In the genomic region with DNA sequence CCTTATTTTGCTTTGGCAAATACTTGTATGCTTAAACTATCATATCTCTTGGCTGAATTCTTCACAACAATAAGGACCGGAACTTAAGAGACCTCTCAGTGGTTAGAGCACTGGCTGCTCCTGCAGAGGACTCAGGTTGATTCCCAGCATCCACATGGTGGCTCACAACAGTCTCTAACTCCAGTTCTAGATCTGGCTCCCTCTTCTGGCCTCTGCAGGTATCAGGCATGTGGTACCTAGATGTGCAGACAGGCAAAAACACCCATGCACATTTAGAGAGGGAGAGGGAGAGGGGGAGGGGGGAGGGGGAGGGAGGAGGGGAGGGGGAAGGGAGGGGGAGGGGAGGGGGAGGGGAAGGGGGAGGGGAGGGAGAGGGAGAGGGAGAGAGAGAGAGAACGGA, we compare ENCODE assay signal across 22 mouse cellular contexts.
DNase-seq lines count a peak whose midpoint lies in the region; TF ChIP-seq lines count a peak whose summit lies in the region.
"Had no signal": no experiment of that assay in that cellular context is flagged by ENCODE, and none has a peak within 500 bp of the region (broad histone marks: within the 10 kb centered on the region; RNA-seq: fewer than 3 reads in every experiment).

No protein-coding gene starts in this region.

- no peak overlapping the region for H3K4me3 ChIP-seq in layer of hippocampus, adult 2 months
- H3K4me3 ChIP-seq: embryonic facial prominence, embryonic 15.5 days; erythroblast, embryonic 14.5 days; forebrain, embryonic 10.5 days; forebrain, embryonic 15.5 days; hindbrain, embryonic 13.5 days; intestine, embryonic 15.5 days had no signal

- peak; percentile 14; the same call in 1 of the 2 replicates for TF ChIP-seq CTCF in layer of hippocampus, adult 2 months (conservative IDR thresholded peaks at IDR 0.05)

- H3K27ac ChIP-seq in layer of hippocampus, adult 2 months: no peak overlapping the region
- H3K27ac ChIP-seq: embryonic facial prominence, embryonic 15.5 days; forebrain, embryonic 10.5 days; forebrain, embryonic 15.5 days; hindbrain, embryonic 13.5 days; intestine, embryonic 15.5 days had no signal

- DNase-seq in layer of hippocampus, adult 2 months (ENCODE audit: low spot score in 2 of 2): no peak
- no peak for DNase-seq in layer of hippocampus, adult 8-10 months (ENCODE audit: low spot score in 2 of 2)
- DNase-seq in A20 (ENCODE audit: low read depth, low spot score) (peak; percentile 26), ES-CJ7 (ENCODE audit: low read depth, low spot score) (peak; percentile 80), ZHBTc4 (ENCODE audit: low read depth, low spot score) (peak; percentile 63)
- DNase-seq in layer of hippocampus, postnatal 10 days (ENCODE audit: low spot score in 2 of 2): no peak
- DNase-seq in urinary bladder, postnatal 14 days (ENCODE audit: low spot score): no peak
- DNase-seq: adrenal gland, adult 8-10 months; B cell, adult 2 months; cerebellum, adult 11 months; cerebellum, adult 8-10 months; cerebellum, postnatal 14 days; embryo, embryonic 11 days; gastrocnemius, postnatal 36 days; heart, adult 11 months; heart, postnatal 10 days had no signal

Comparison
In these comparisons a context has a peak if more than half of its experiments do, and no peak if none do; other contexts are left out.
1. DNase-seq: peak in A20 (single experiment), ES-CJ7 (single experiment) and ZHBTc4 (single experiment); none in layer of hippocampus, adult 2 months (0 of 2), layer of hippocampus, adult 8-10 months (0 of 2), layer of hippocampus, postnatal 10 days (0 of 2) and urinary bladder, postnatal 14 days (single experiment).